Mouse (Mus musculus) olfactory bulb, adult 2 months (tissue): ENCODE measurements at regions not wholly inside any gene's neighbourhood (a gene's known extent, or its start where the extent isn't known, plus 50 kb on each side); places are given as distances from the start of the nearest gene placed in this dataset.

Source experiments
- CTCF ChIP-seq: fragments of 200-500 bp; IDR thresholded peaks from 2 replicates; pipeline ENCODE4 v1.5.1; 2012; ENCODE audit warnings: low read depth, mild to moderate bottlenecking, low read length, moderate library complexity; ENCODE audit not compliant: insufficient read depth
- POLR2A ChIP-seq: fragments of 200-500 bp; IDR thresholded peaks from 2 replicates; pipeline ENCODE4 v1.6.1; 2012; ENCODE audit warnings: mild to moderate bottlenecking, low read depth, low read length, moderate library complexity; ENCODE audit not compliant: insufficient read depth

GRCm38 (mm10) chr6:88989617-88990299 lies 87.7 kb downstream of the Tpra1 start:
- TF ChIP-seq CTCF (no peak), POLR2A (no peak)
